Mouse (Mus musculus): Measurements from ENCODE around the gene Antxr2. TPM values are rescaled to one million over a fixed set of nuclear protein-coding genes. Genes with fewer than 3 reads are reported as not detected.

The Antxr2 gene
- polyA plus RNA-seq, 1 experiment: 33.6 TPM

DNA sequence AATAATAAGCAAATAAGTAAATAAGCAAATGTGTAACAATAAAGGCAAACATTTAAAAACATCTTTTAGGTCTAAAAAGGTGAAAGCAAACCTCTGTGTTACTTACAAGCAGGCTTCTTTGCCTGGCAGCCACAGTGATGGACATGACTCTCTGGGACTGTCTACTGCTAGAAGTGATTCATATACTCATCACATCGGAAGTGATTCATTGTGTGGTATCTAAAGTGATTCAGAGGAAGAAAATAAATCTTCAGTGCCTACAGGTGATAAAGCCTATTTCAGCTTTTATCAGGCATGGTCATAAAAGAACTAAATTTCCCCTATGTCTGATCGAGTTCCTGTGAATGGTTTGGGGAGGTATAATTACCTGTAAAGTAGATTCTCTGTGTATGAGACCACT, 4.1 kb upstream of the Antxr2 start:
- Histone ChIP-seq H3K79me3 (ENCODE audit: low read depth) (peaks cover 8% of the 10 kb centered on the region), H3K27me3 (ENCODE audit: control insufficient read depth, insufficient read depth, insufficient read length) (no peaks in the 10 kb centered on the region), H3K36me3 (ENCODE audit: control insufficient read depth, insufficient read depth) (no peaks in the 10 kb centered on the region), H3K4me3 (ENCODE audit: insufficient read depth, poor library complexity, severe bottlenecking) (no peak overlapping the region), H3ac (ENCODE audit: control insufficient read depth, insufficient read length, low read depth) (no peak overlapping the region), H3K79me2 (ENCODE audit: control insufficient read depth, insufficient read depth) (peaks cover 9% of the 10 kb centered on the region)
- TF ChIP-seq MYOD1 (IDR thresholded peaks at IDR 0.05; ENCODE audit: control insufficient read depth, insufficient read length, low read depth) (peak; percentile 25), MAX (IDR thresholded peaks at IDR 0.05) (no peak), FOSL1 (IDR thresholded peaks at IDR 0.05; ENCODE audit: insufficient read depth, low read length, poor library complexity, severe bottlenecking) (peak; percentile 98)

DNA sequence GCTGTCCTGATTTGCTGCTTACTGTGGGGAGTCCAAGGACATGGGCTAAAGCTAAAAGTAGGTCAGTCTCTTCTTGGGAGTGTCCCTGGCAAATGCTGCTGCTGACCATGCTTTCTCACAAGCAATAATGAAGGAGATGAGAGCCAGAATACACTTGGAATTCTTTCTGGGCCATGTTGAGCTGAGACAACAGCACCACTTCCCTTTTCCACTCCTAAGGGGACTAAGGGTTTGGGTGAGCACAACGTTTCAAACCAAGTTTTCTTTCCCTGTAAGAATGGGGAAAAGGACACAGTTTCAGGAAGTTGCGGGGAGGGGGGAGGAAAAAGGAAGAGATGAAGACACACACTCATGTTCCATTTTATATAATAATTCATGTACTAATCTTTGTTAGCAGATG, 3.4 kb upstream of the Antxr2 start:
- H3K36me3 ChIP-seq (ENCODE audit: control insufficient read depth, insufficient read depth): no peaks in the 10 kb centered on the region
- peaks cover 15% of the 10 kb centered on the region for H3K79me3 ChIP-seq (ENCODE audit: low read depth)
- TF ChIP-seq MYOG (IDR thresholded peaks at IDR 0.05; ENCODE audit: control insufficient read depth, extremely low read depth, insufficient read length) (no peak), MAX (IDR thresholded peaks at IDR 0.05) (no peak), MYOD1 (IDR thresholded peaks at IDR 0.05; ENCODE audit: control insufficient read depth, insufficient read length, low read depth) (no peak), CEBPB (IDR thresholded peaks at IDR 0.05; ENCODE audit: low read depth) (no peak), CTCF (IDR thresholded peaks at IDR 0.05; ENCODE audit: control insufficient read depth, insufficient read depth, insufficient read length) (no peak), USF1 (IDR thresholded peaks at IDR 0.05; ENCODE audit: low read depth) (no peak), FOSL1 (IDR thresholded peaks at IDR 0.05; ENCODE audit: insufficient read depth, low read length, poor library complexity, severe bottlenecking) (no peak)
- no peaks in the 10 kb centered on the region for H3K27me3 ChIP-seq (ENCODE audit: control insufficient read depth, insufficient read depth, insufficient read length)
- peaks cover 16% of the 10 kb centered on the region for H3K79me2 ChIP-seq (ENCODE audit: control insufficient read depth, insufficient read depth)
- H3ac ChIP-seq (ENCODE audit: control insufficient read depth, insufficient read length, low read depth): no peak overlapping the region
- no peak overlapping the region for H3K4me3 ChIP-seq (ENCODE audit: insufficient read depth, poor library complexity, severe bottlenecking)

DNA sequence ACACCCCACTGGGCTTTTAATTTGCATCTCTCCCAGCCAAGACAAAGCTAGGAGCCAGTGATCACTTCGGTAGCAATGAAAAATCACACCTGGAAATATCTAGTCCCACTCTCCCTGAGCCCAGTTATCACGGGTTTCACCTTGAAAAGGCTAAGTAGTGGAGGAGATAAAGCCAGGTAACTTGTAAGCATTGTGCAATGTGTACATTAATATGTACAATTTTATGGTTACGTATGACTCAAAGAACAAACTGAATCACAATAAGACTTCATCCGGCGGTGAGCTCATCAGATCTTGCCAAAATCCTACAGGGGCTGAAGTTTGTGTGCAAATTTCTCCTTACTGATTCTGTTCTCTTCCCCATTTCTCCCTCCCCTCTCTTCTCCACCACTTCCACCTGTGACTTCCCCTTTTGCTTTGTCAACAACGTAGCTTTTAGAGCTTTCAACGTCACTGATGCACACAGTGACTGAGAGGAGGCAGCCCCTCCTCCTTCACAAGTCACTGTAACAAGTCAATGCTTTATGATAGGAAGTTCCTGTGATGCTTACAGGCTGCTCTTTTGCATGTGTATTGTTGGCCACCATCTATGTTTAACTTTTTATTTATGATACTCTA, 2.1 kb upstream of the Antxr2 start:
- peaks cover 29% of the 10 kb centered on the region for H3K79me2 ChIP-seq (ENCODE audit: control insufficient read depth, insufficient read depth)
- peaks cover 12% of the 10 kb centered on the region for H3K36me3 ChIP-seq (ENCODE audit: control insufficient read depth, insufficient read depth)
- H3K79me3 ChIP-seq (ENCODE audit: low read depth): peaks cover 27% of the 10 kb centered on the region
- H3ac ChIP-seq (ENCODE audit: control insufficient read depth, insufficient read length, low read depth): no peak overlapping the region
- no peak overlapping the region for H3K4me3 ChIP-seq (ENCODE audit: insufficient read depth, poor library complexity, severe bottlenecking)
- peak; percentile 69 for TF ChIP-seq CEBPB (IDR thresholded peaks at IDR 0.05; ENCODE audit: low read depth)
- TF ChIP-seq CTCF (IDR thresholded peaks at IDR 0.05; ENCODE audit: control insufficient read depth, insufficient read depth, insufficient read length): no peak
- H3K27me3 ChIP-seq (ENCODE audit: control insufficient read depth, insufficient read depth, insufficient read length): no peaks in the 10 kb centered on the region

DNA sequence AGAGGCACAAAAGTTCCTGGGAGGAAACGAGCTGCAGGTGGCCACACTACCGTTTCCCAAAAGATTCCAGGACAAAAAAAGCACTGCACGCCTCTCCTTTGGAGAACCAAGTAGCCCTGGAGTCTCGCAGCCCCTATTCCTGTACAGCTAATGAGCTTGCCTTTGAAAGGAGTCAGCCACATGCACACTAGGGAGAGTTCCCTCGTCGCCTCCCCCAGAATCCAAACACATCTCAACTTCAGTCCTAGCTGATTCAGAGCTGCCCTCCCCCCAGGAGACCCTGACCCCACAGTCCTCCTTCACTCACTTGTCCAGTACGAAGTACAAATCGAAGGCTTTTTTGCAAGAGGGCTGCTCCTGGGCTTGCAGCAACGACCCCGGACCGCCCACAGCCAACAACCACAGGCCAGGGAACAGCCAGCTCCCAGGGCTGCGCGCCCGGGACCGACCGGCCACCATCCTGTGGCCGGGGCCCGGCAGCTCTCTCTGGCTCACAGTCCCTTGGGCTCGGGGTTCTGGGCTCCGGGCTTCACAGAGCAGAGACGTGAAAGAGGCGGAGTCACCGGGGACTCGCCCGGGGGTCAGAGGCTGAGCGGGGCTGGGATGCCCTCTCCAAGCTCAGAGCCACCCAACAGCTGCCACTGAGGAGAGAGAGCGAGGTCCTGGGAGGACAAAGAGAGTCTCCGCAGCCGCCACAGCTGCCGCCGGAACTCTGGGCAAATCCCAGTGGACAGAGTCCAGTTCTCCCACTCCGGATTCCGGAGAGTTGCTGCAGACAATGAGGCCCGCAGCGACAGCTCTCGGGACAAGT, 547 bp downstream of the Antxr2 start:
- H3K36me3 ChIP-seq (ENCODE audit: control insufficient read depth, insufficient read depth): peaks cover 38% of the 10 kb centered on the region
- TF ChIP-seq MYOG (IDR thresholded peaks at IDR 0.05; ENCODE audit: control insufficient read depth, extremely low read depth, insufficient read length) (no peak), MAX (IDR thresholded peaks at IDR 0.05) (peak; percentile 16)
- peak overlapping the region; percentile 74 for H3ac ChIP-seq (ENCODE audit: control insufficient read depth, insufficient read length, low read depth)
- peaks cover 55% of the 10 kb centered on the region for H3K79me2 ChIP-seq (ENCODE audit: control insufficient read depth, insufficient read depth)
- peak overlapping the region; percentile 73 for H3K4me3 ChIP-seq (ENCODE audit: insufficient read depth, poor library complexity, severe bottlenecking)
- H3K27me3 ChIP-seq (ENCODE audit: control insufficient read depth, insufficient read depth, insufficient read length): no peaks in the 10 kb centered on the region
- H3K79me3 ChIP-seq (ENCODE audit: low read depth): peaks cover 41% of the 10 kb centered on the region

DNA sequence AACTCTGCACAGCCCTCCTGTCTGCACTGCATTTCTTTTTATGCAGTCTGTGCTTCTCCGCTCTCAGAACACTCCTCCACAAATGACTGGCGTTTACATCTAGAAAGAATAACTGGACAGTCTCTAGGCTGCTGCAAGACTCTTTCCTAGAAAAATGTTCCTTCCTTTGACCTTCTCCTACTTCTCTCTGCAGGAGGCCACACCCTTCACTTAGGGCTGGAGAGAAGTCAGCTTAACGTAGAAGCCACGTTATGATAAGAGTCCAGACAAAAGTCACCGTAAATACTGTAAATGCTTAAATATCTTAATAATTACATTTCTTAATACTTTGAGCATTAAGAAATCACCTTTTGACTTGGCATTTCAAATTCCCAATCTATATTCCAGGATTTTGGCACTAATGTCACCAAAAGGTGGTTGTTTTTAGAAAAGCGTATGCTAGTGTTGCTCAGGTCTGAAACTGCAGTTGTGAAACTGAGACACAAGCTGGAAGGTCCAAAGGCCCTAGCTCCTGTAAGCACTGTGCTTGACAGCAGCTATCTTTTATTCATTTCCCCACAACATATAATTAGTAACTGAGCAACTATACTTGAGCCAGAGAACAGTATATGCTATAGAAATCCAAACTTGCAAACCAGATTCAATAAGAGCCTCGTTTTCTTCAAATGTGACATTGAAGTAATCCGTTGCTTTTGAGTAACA, 3.0 kb downstream of the Antxr2 start:
- no peak for TF ChIP-seq CTCF (IDR thresholded peaks at IDR 0.05; ENCODE audit: control insufficient read depth, insufficient read depth, insufficient read length)
- TF ChIP-seq FOSL1 (IDR thresholded peaks at IDR 0.05; ENCODE audit: insufficient read depth, low read length, poor library complexity, severe bottlenecking): no peak
- TF ChIP-seq MYOG (IDR thresholded peaks at IDR 0.05; ENCODE audit: control insufficient read depth, extremely low read depth, insufficient read length): no peak
- no peak for TF ChIP-seq CEBPB (IDR thresholded peaks at IDR 0.05; ENCODE audit: low read depth)
- TF ChIP-seq MAX (IDR thresholded peaks at IDR 0.05): no peak
- TF ChIP-seq MYOD1 (IDR thresholded peaks at IDR 0.05; ENCODE audit: control insufficient read depth, insufficient read length, low read depth): no peak
- no peak for TF ChIP-seq USF1 (IDR thresholded peaks at IDR 0.05; ENCODE audit: low read depth)
- H3K36me3 ChIP-seq (ENCODE audit: control insufficient read depth, insufficient read depth): peaks cover 61% of the 10 kb centered on the region
- H3K27me3 ChIP-seq (ENCODE audit: control insufficient read depth, insufficient read depth, insufficient read length): no peaks in the 10 kb centered on the region
- H3ac ChIP-seq (ENCODE audit: control insufficient read depth, insufficient read length, low read depth): no peak overlapping the region
- no peak overlapping the region for H3K4me3 ChIP-seq (ENCODE audit: insufficient read depth, poor library complexity, severe bottlenecking)
- H3K79me2 ChIP-seq (ENCODE audit: control insufficient read depth, insufficient read depth): peaks cover 78% of the 10 kb centered on the region
- peaks cover 44% of the 10 kb centered on the region for H3K79me3 ChIP-seq (ENCODE audit: low read depth)

DNA sequence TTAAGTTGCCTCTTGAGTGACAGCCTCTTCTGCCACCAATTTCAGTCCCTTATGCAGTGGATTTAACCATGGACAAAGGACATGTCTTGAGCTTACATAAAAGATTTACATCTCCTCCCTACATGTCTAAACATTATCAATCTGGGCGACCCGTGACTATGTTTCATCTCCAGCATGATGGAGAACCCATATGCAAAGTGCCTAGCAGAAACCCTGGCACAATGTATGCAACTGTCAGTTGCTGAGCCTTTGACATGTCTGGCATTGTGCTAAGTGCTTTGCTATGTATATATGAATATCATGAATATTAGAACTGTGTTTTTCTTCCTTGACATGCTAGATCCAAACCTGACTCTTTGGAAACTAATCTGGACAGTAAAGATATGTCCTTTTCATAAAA, 4.9 kb downstream of the Antxr2 start:
- H3K27me3 ChIP-seq (ENCODE audit: control insufficient read depth, insufficient read depth, insufficient read length): no peaks in the 10 kb centered on the region
- peaks cover 45% of the 10 kb centered on the region for H3K79me3 ChIP-seq (ENCODE audit: low read depth)
- H3K36me3 ChIP-seq (ENCODE audit: control insufficient read depth, insufficient read depth): peaks cover 77% of the 10 kb centered on the region
- TF ChIP-seq USF1 (IDR thresholded peaks at IDR 0.05; ENCODE audit: low read depth): no peak
- no peak for TF ChIP-seq MYOG (IDR thresholded peaks at IDR 0.05; ENCODE audit: control insufficient read depth, extremely low read depth, insufficient read length)
- TF ChIP-seq MYOD1 (IDR thresholded peaks at IDR 0.05; ENCODE audit: control insufficient read depth, insufficient read length, low read depth): no peak
- TF ChIP-seq CTCF (IDR thresholded peaks at IDR 0.05; ENCODE audit: control insufficient read depth, insufficient read depth, insufficient read length): no peak
- no peak for TF ChIP-seq FOSL1 (IDR thresholded peaks at IDR 0.05; ENCODE audit: insufficient read depth, low read length, poor library complexity, severe bottlenecking)
- TF ChIP-seq MAX (IDR thresholded peaks at IDR 0.05): no peak
- no peak for TF ChIP-seq CEBPB (IDR thresholded peaks at IDR 0.05; ENCODE audit: low read depth)
- no peak overlapping the region for H3K4me3 ChIP-seq (ENCODE audit: insufficient read depth, poor library complexity, severe bottlenecking)
- peaks cover 91% of the 10 kb centered on the region for H3K79me2 ChIP-seq (ENCODE audit: control insufficient read depth, insufficient read depth)
- H3ac ChIP-seq (ENCODE audit: control insufficient read depth, insufficient read length, low read depth): no peak overlapping the region

All from C2C12 (cell line).